Mouse (Mus musculus): ENCODE measurements around the gene Hsd11b1. TPM values are rescaled to one million over a fixed set of nuclear protein-coding genes. Genes with fewer than 3 reads are reported as not detected.

Hsd11b1 gene
- polyA plus RNA-seq, 1 experiment from 2014 or later: 1.6 TPM

- no peak overlapping the region for H3K27ac ChIP-seq (replicated peaks in 1 of 2; ENCODE audit: control insufficient read depth in 1 of 2, insufficient read depth in 1 of 2, low read depth in 2 of 2, low read length in 2 of 2)
- no peaks in the 10 kb centered on the region for H3K27me3 ChIP-seq (ENCODE audit: control insufficient read depth, insufficient read depth, low read length)
- H3K4me3 ChIP-seq (ENCODE audit: control insufficient read depth in 1 of 2, insufficient read depth in 1 of 2, low read depth in 1 of 2, low read length in 2 of 2): no peak overlapping the region
- H3K36me3 ChIP-seq (ENCODE audit: control insufficient read depth, insufficient read depth, low read length): no peaks in the 10 kb centered on the region
- H3K9ac ChIP-seq (ENCODE audit: low read length): no peak overlapping the region
- H3K9me3 ChIP-seq (ENCODE audit: control insufficient read depth, low read length): no peaks in the 10 kb centered on the region
- peaks cover 3 to 7% of the 10 kb centered on the region in 2 experiments; a peak in 2 of 4 replicates for H3K4me1 ChIP-seq (ENCODE audit: control insufficient read depth in 2 of 2, insufficient read depth in 2 of 2, low read length in 2 of 2)
- WGBS: 95% methylated on average over 5 of the region's 5 CpGs
- no peak for ATAC-seq (ENCODE audit: insufficient number of reproducible peaks, insufficient read depth, low FRiP score, low read depth)
- no peak overlapping the region for H3K4me2 ChIP-seq (ENCODE audit: low read length)
Observed at GRCm38 (mm10) chr1:193229570-193229969, 34.3 kb downstream of the Hsd11b1 start.

GRCm38 (mm10) chr1:193227537-193227936 lies 36.3 kb downstream of the Hsd11b1 start:
- no peaks in the 10 kb centered on the region for H3K36me3 ChIP-seq (ENCODE audit: control insufficient read depth, insufficient read depth, low read length)
- H3K27ac ChIP-seq (replicated peaks in 1 of 2; ENCODE audit: control insufficient read depth in 1 of 2, insufficient read depth in 1 of 2, low read depth in 2 of 2, low read length in 2 of 2): 0 out of 4 replicates have a peak overlapping the region, but pooled peaks of 1 of the 2 experiments have one; percentile 3
- ATAC-seq (ENCODE audit: insufficient number of reproducible peaks, insufficient read depth, low FRiP score, low read depth): no peak
- H3K27me3 ChIP-seq (ENCODE audit: control insufficient read depth, insufficient read depth, low read length): no peaks in the 10 kb centered on the region
- 86% methylated on average over 4 of the region's 4 CpGs for WGBS
- no peak overlapping the region for H3K9ac ChIP-seq (ENCODE audit: low read length)
- no peak overlapping the region for H3K4me2 ChIP-seq (ENCODE audit: low read length)
- peaks cover 3 to 7% of the 10 kb centered on the region in 2 experiments; a peak in 2 of 4 replicates for H3K4me1 ChIP-seq (ENCODE audit: control insufficient read depth in 2 of 2, insufficient read depth in 2 of 2, low read length in 2 of 2)
- H3K4me3 ChIP-seq (ENCODE audit: control insufficient read depth in 1 of 2, insufficient read depth in 1 of 2, low read depth in 1 of 2, low read length in 2 of 2): no peak overlapping the region
- H3K9me3 ChIP-seq (ENCODE audit: control insufficient read depth, low read length): no peaks in the 10 kb centered on the region

GRCm38 (mm10) chr1:193226724-193227522 lies 37.0 kb downstream of the Hsd11b1 start:
- WGBS: 32% methylated on average over 7 of the region's 7 CpGs
- no peaks in the 10 kb centered on the region for H3K9me3 ChIP-seq (ENCODE audit: control insufficient read depth, low read length)
- H3K4me3 ChIP-seq (ENCODE audit: control insufficient read depth in 1 of 2, insufficient read depth in 1 of 2, low read depth in 1 of 2, low read length in 2 of 2): no peak overlapping the region
- no peak for ATAC-seq (ENCODE audit: insufficient number of reproducible peaks, insufficient read depth, low FRiP score, low read depth)
- peak overlapping the region in 1 of 2 experiments; percentile 3; a peak in 1 of 4 replicates for H3K27ac ChIP-seq (replicated peaks in 1 of 2; ENCODE audit: control insufficient read depth in 1 of 2, insufficient read depth in 1 of 2, low read depth in 2 of 2, low read length in 2 of 2)
- no peak overlapping the region for H3K9ac ChIP-seq (ENCODE audit: low read length)
- H3K4me2 ChIP-seq (ENCODE audit: low read length): no peak overlapping the region
- H3K36me3 ChIP-seq (ENCODE audit: control insufficient read depth, insufficient read depth, low read length): no peaks in the 10 kb centered on the region
- peaks cover 3 to 7% of the 10 kb centered on the region in 2 experiments; a peak in 2 of 4 replicates for H3K4me1 ChIP-seq (ENCODE audit: control insufficient read depth in 2 of 2, insufficient read depth in 2 of 2, low read length in 2 of 2)
- no peaks in the 10 kb centered on the region for H3K27me3 ChIP-seq (ENCODE audit: control insufficient read depth, insufficient read depth, low read length)

- Histone ChIP-seq H3K9ac (ENCODE audit: low read length) (no peak overlapping the region), H3K27ac (replicated peaks in 1 of 2; ENCODE audit: control insufficient read depth in 1 of 2, insufficient read depth in 1 of 2, low read depth in 2 of 2, low read length in 2 of 2) (no peak overlapping the region), H3K9me3 (ENCODE audit: control insufficient read depth, low read length) (no peaks in the 10 kb centered on the region), H3K4me2 (ENCODE audit: low read length) (no peak overlapping the region), H3K36me3 (ENCODE audit: control insufficient read depth, insufficient read depth, low read length) (no peaks in the 10 kb centered on the region), H3K27me3 (ENCODE audit: control insufficient read depth, insufficient read depth, low read length) (no peaks in the 10 kb centered on the region), H3K4me1 (ENCODE audit: control insufficient read depth in 2 of 2, insufficient read depth in 2 of 2, low read length in 2 of 2) (peaks cover 3 to 7% of the 10 kb centered on the region in 2 experiments; a peak in 2 of 4 replicates), H3K4me3 (ENCODE audit: control insufficient read depth in 1 of 2, insufficient read depth in 1 of 2, low read depth in 1 of 2, low read length in 2 of 2) (no peak overlapping the region)
- no peak for ATAC-seq (ENCODE audit: insufficient number of reproducible peaks, insufficient read depth, low FRiP score, low read depth)
- WGBS: 82% methylated on average over 4 of the region's 4 CpGs
Observed at GRCm38 (mm10) chr1:193226114-193226513, 37.8 kb downstream of the Hsd11b1 start.

GRCm38 (mm10) chr1:193225531-193225930 lies 38.3 kb downstream of the Hsd11b1 start:
- Histone ChIP-seq H3K27ac (replicated peaks in 1 of 2; ENCODE audit: control insufficient read depth in 1 of 2, insufficient read depth in 1 of 2, low read depth in 2 of 2, low read length in 2 of 2) (no peak overlapping the region), H3K9ac (ENCODE audit: low read length) (no peak overlapping the region), H3K27me3 (ENCODE audit: control insufficient read depth, insufficient read depth, low read length) (no peaks in the 10 kb centered on the region), H3K4me1 (ENCODE audit: control insufficient read depth in 2 of 2, insufficient read depth in 2 of 2, low read length in 2 of 2) (peaks cover 0 to 7% of the 10 kb centered on the region in 2 experiments; a peak in 2 of 4 replicates), H3K4me2 (ENCODE audit: low read length) (no peak overlapping the region), H3K4me3 (ENCODE audit: control insufficient read depth in 1 of 2, insufficient read depth in 1 of 2, low read depth in 1 of 2, low read length in 2 of 2) (no peak overlapping the region), H3K36me3 (ENCODE audit: control insufficient read depth, insufficient read depth, low read length) (no peaks in the 10 kb centered on the region), H3K9me3 (ENCODE audit: control insufficient read depth, low read length) (no peaks in the 10 kb centered on the region)
- no peak for ATAC-seq (ENCODE audit: insufficient number of reproducible peaks, insufficient read depth, low FRiP score, low read depth)
- 56% methylated on average over 3 of the region's 3 CpGs for WGBS

- Histone ChIP-seq H3K4me1 (ENCODE audit: control insufficient read depth in 2 of 2, insufficient read depth in 2 of 2, low read length in 2 of 2) (no peaks in the 10 kb centered on the region; a peak in 1 of 4 replicates), H3K36me3 (ENCODE audit: control insufficient read depth, insufficient read depth, low read length) (no peaks in the 10 kb centered on the region), H3K4me3 (ENCODE audit: control insufficient read depth in 1 of 2, insufficient read depth in 1 of 2, low read depth in 1 of 2, low read length in 2 of 2) (no peak overlapping the region), H3K9me3 (ENCODE audit: control insufficient read depth, low read length) (no peaks in the 10 kb centered on the region), H3K27me3 (ENCODE audit: control insufficient read depth, insufficient read depth, low read length) (no peaks in the 10 kb centered on the region), H3K4me2 (ENCODE audit: low read length) (no peak overlapping the region), H3K27ac (replicated peaks in 1 of 2; ENCODE audit: control insufficient read depth in 1 of 2, insufficient read depth in 1 of 2, low read depth in 2 of 2, low read length in 2 of 2) (no peak overlapping the region), H3K9ac (ENCODE audit: low read length) (no peak overlapping the region)
- 50% methylated on average over 5 of the region's 5 CpGs for WGBS
- no peak for ATAC-seq (ENCODE audit: insufficient number of reproducible peaks, insufficient read depth, low FRiP score, low read depth)
Observed at GRCm38 (mm10) chr1:193220408-193220807, 43.5 kb downstream of the Hsd11b1 start.

- Histone ChIP-seq H3K9me3 (ENCODE audit: control insufficient read depth, low read length) (no peaks in the 10 kb centered on the region), H3K27me3 (ENCODE audit: control insufficient read depth, insufficient read depth, low read length) (no peaks in the 10 kb centered on the region), H3K36me3 (ENCODE audit: control insufficient read depth, insufficient read depth, low read length) (no peaks in the 10 kb centered on the region), H3K27ac (replicated peaks in 1 of 2; ENCODE audit: control insufficient read depth in 1 of 2, insufficient read depth in 1 of 2, low read depth in 2 of 2, low read length in 2 of 2) (no peak overlapping the region), H3K9ac (ENCODE audit: low read length) (no peak overlapping the region), H3K4me3 (ENCODE audit: control insufficient read depth in 1 of 2, insufficient read depth in 1 of 2, low read depth in 1 of 2, low read length in 2 of 2) (no peak overlapping the region), H3K4me1 (ENCODE audit: control insufficient read depth in 2 of 2, insufficient read depth in 2 of 2, low read length in 2 of 2) (no peaks in the 10 kb centered on the region; a peak in 1 of 4 replicates), H3K4me2 (ENCODE audit: low read length) (no peak overlapping the region)
- no peak for ATAC-seq (ENCODE audit: insufficient number of reproducible peaks, insufficient read depth, low FRiP score, low read depth)
- WGBS: 58% methylated on average over 3 of the region's 3 CpGs
Observed at GRCm38 (mm10) chr1:193216000-193216399, 47.9 kb downstream of the Hsd11b1 start.
